Mouse (Mus musculus) bone marrow macrophage, adult 2 months (primary cell): Measurements from ENCODE around the gene Impdh1. TPM values are rescaled to one million over a fixed set of nuclear protein-coding genes. Genes with fewer than 3 reads are reported as not detected.
"Not testable (repeated sequence)": the region's sequence is repeated elsewhere in the genome, so short reads cannot be mapped to it uniquely, and the experiment has no call there.

ENCODE experiments used
- H3K27ac ChIP-seq: 2 replicates; pipeline ENCODE4 v1.5.1; 2012; ENCODE audit warnings: low read depth, low read length; ENCODE audit not compliant: insufficient read depth
- H3K4me1 ChIP-seq: 2 replicates; pipeline ENCODE4 v1.6.1; 2012; ENCODE audit warnings: low read length; ENCODE audit not compliant: control insufficient read depth, insufficient read depth
- H3K4me3 ChIP-seq: 2 replicates; pipeline ENCODE4 v1.5.1; 2012; ENCODE audit warnings: mild to moderate bottlenecking, low read length, moderate library complexity; ENCODE audit not compliant: insufficient read depth
- CTCF ChIP-seq: IDR thresholded peaks from 2 replicates; pipeline ENCODE4 v1.5.1; 2012; ENCODE audit warnings: low read depth, mild to moderate bottlenecking, low read length, moderate library complexity
- POLR2A ChIP-seq: IDR thresholded peaks from 2 replicates; pipeline ENCODE4 v1.6.1; 2012; ENCODE audit warnings: mild to moderate bottlenecking, low read depth, low read length, borderline replicate concordance
- polyA plus RNA-seq: library from polyadenylated mRNA; stranded (reverse); fragments of >200 nt; gene quantifications from 2 replicates; pipeline ENCODE4 v1.2.4, GENCODE M21; 2012; ENCODE audit not compliant: missing spikeins, insufficient read depth, insufficient read length

Impdh1 gene
- polyA plus RNA-seq, 1 experiment, result 35.0 TPM

DNA sequence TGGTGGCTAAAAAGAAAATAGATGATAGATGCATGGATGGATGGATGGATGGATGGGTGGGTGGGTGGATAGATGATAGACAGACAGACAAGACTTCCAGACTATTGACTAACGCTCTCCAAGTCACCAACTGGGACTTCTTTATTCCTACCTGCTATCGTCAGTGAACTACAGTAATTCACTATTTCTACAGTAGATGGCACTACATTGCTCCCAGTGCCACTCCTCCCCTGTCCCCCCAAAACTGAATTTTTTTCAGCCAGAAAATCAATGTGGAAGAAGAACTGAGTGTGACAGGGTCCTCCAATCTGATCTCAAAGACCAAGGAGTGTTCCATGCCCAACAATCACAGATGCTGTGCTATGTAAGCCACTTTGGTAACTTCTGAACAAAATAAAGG lies 25.5 kb upstream of the Impdh1 start:
- no peak for TF ChIP-seq CTCF
- TF ChIP-seq POLR2A, result no peak
- Histone ChIP-seq H3K4me3 (no peak overlapping the region), H3K27ac (no peak overlapping the region), H3K4me1 (peaks cover 17% of the 10 kb centered on the region)

DNA sequence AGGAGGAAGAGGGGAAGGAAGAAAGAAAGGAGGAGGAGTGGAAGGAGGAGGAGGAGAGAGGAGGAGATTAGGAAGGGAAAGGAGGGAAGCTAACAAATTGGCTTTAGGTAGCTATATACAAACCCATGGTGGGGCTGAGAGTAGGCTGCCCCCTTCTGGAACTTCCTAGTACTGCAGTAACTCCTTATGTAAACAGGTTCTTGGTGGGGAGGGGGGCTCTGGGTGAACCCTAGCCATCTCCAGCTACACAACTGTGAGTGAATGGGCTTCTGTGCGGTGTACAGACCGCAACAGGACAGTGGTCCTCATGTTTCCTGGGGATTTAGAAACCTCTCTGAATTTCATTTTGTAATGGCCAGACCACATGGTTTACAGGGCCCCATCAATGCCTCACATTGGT lies 24.6 kb upstream of the Impdh1 start:
- Histone ChIP-seq H3K27ac (no peak overlapping the region), H3K4me3 (no peak overlapping the region), H3K4me1 (peaks cover 8% of the 10 kb centered on the region)
- TF ChIP-seq CTCF, result peak; percentile 77
- TF ChIP-seq POLR2A, result no peak

DNA sequence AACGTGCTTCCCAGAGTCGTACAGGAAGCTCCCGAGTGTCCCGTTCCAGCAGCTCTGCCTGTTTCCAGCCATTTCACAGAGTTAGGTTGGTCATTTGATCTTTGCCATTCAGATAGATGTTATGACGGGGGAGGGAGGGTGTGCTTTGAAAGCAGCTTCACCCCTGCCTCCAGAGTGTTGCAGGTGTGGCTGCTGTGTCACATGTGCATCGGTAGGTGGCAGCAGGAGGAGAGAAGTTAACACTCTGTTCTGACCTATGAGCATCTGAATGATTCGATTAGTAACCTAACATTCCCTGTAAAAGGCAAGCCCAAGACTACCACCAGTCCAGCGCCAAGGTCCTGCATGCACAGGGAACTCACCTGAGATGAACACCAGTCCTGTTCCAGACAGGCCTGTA lies 18.1 kb upstream of the Impdh1 start:
- Histone ChIP-seq H3K27ac (no peak overlapping the region), H3K4me1 (no peaks in the 10 kb centered on the region), H3K4me3 (no peak overlapping the region)
- peak; percentile 30; the same call in 1 of the 2 replicates for TF ChIP-seq CTCF
- no peak for TF ChIP-seq POLR2A

DNA sequence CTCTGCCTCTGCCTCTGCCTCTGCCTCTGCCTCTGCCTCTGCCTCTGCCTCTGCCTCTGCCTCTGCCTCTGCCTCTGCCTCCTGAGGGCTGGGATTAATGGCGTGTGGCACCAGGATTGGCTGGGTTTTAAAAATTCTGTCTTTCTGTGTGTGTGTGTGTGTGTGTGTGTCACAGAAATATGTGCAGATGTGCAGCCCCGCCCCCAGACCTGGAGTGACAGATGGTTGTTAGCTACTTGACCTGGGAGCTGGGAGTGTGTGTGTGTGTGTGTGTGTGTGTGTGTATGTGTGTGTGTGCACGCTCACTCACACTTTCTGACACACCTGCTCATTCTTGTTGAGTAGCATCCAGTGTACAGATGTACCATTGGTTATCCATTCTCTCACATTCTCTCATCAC lies 17.5 kb upstream of the Impdh1 start:
- H3K4me1 ChIP-seq, result no peaks in the 10 kb centered on the region
- no peak overlapping the region for H3K4me3 ChIP-seq
- no peak overlapping the region for H3K27ac ChIP-seq
- no peak for TF ChIP-seq POLR2A
- TF ChIP-seq CTCF, result no peak

DNA sequence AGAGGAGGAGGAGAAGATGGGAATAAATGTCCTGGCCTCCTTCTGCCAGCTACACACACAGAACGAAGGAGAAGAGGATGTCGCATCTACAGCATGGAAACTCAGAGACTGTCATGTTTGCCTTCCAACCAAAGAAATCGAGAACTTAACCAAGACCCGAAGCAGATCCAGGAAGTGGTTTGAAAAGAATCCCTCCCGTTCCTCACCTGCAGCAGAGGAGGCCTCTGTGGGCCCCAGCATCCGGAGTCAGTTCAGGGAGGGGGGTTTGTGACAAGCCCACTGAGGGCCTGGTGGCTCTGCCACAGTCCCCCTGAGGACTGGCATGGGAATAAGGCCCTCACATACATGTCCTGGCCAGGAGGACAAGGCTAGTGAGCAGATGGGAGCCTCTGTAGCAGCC lies 16.2 kb upstream of the Impdh1 start:
- Histone ChIP-seq H3K27ac (no peak overlapping the region), H3K4me3 (no peak overlapping the region), H3K4me1 (no peaks in the 10 kb centered on the region)
- no peak for TF ChIP-seq POLR2A
- TF ChIP-seq CTCF, result no peak

DNA sequence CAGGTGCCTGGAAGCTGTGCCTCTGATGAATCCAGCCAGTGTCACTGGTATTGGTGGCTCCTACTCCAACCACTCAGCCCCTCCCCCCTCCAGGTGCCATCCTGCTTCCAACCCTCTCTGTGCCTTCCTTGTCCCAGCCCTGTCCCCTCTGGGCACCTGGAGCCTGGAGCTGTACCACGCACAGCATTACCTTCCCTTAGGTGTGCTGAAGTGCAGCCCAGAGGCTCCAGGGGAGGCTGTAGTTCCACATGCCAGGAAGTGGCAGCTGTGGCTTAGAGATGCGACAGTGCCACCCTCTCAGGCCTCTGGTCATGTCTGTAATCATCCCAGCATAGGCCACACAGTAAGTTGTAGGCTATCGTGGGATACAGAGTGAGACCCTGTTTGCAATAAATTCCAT lies 15.6 kb upstream of the Impdh1 start:
- Histone ChIP-seq H3K4me3 (no peak overlapping the region), H3K27ac (no peak overlapping the region), H3K4me1 (no peaks in the 10 kb centered on the region)
- TF ChIP-seq POLR2A, result no peak
- TF ChIP-seq CTCF, result no peak

DNA sequence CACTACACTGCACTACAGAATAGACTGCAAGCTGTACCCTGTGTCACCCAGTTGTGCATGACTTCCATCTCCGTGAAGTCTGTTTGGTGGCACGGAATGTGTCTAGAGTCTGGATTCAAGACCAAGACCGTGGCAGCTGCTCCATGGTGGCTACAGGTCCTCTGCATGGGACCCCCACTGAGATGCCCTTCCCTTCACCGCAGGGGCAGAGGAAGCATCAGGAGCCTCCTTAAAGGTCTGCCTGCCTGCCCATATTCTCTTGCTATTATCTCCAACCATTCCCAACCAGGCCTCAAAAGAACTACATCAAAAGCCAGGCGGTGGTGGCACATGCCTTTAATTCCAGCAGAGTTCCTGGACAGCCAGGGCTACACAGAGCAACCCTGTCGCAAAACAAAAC lies 14.2 kb upstream of the Impdh1 start:
- TF ChIP-seq CTCF, result no peak
- no peak for TF ChIP-seq POLR2A
- H3K4me1 ChIP-seq, result no peaks in the 10 kb centered on the region
- no peak overlapping the region for H3K27ac ChIP-seq
- H3K4me3 ChIP-seq, result no peak overlapping the region

DNA sequence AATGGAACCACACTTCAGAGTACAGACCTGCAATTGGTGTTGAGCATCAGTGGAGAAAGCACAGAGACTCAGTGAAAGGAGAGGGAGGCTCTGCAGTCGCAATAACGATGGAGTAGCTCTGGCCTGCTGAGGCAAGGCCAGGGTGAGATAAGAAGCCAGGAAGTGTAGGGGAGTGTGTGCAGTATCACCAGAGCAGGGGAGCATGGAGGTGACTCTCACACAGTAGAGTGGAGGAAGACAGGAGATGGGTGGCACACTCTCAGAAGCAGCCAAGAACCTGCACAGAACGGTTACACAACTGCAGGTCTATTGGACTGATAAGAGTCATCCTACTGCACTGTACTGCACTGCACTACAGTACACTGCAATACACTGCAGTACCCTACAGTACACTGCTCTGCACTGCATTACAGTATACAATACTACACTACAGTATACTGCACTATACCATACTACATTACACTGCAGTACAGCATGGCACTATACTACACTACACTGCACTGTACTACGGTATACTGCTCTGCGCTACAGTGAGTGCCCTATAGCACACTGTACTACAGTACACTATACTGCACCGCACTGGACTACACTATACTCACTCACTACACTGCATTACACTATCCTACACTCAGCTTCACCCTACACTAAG lies 13.2 kb upstream of the Impdh1 start:
- no peaks in the 10 kb centered on the region for H3K4me1 ChIP-seq
- no peak overlapping the region for H3K27ac ChIP-seq
- TF ChIP-seq CTCF (no peak), POLR2A (no peak)
- H3K4me3 ChIP-seq, result no peak overlapping the region

DNA sequence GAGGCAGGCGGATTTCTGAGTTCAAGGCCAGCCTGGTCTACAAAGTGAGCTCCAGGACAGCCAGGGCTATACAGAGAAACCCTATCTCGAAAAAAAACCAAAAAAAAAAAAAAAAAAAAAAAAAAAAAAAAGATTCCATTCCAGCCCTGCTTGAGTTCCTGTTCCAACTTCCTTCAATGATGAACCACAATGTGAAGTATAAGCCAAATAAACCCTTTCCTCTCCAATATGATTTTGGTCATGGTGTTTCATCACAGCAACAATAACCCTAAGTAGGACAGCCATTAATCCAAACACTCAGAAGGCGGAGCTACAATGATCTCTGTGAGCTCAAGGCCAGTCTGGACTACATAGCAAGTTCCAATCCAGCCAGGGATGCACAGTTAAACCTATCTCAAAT lies 1.6 kb upstream of the Impdh1 start:
- H3K27ac ChIP-seq, H3K4me3 ChIP-seq: not testable (repeated sequence)
- H3K4me1 ChIP-seq, result peaks cover 20% of the 10 kb centered on the region

DNA sequence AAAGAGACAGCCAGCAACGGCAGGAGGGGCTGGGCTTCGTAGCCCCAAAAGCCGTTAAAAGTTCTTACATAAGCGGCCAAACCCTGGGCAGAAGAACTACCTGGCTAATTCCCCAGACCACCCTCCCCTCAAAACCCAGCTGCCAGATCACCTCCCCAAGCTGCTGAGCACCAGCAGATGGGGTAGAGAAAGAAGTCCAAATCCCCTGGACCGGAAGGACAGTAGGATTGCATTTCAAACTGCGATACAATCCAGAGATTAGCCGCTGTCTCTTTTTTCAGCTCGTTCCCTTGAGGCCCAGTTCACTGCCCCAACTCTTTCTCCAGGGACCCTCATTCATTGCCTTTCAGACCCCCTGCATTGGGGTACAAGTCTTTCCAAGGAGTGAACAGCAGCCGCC lies 983 bp downstream of the Impdh1 start:
- Histone ChIP-seq H3K27ac (no peak overlapping the region), H3K4me1 (peaks cover 32% of the 10 kb centered on the region), H3K4me3 (peak overlapping the region; percentile 58)
- TF ChIP-seq CTCF (no peak), POLR2A (no peak)

DNA sequence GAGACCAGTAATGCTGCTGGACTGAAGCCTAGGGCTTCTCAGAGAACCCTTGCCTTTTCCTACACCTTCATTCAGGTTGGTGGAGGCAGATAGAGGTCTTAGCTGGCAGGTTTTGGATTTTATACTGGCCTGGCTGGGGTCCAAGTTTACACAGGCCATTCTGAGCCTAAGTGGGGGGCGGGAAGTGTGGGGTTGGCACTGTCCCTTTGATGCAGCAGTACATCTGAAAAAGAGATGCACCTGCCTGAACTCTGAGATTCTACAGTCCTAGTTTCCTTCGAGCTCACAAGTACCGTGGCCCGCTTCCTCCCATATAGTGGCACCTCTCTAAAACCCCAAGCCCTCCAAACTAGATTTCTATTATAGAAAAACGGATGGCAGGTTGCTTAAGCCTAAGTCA lies 1.4 kb downstream of the Impdh1 start:
- H3K27ac ChIP-seq, result no peak overlapping the region

More for the DNA sequence above, 1.4 kb downstream of the Impdh1 start:
- Histone ChIP-seq H3K4me1 (peaks cover 34% of the 10 kb centered on the region), H3K4me3 (no peak overlapping the region)
- TF ChIP-seq CTCF, result no peak
- TF ChIP-seq POLR2A, result no peak
